Comparison of ENCODE assay signal across 10 mouse cellular contexts in the genomic region with DNA sequence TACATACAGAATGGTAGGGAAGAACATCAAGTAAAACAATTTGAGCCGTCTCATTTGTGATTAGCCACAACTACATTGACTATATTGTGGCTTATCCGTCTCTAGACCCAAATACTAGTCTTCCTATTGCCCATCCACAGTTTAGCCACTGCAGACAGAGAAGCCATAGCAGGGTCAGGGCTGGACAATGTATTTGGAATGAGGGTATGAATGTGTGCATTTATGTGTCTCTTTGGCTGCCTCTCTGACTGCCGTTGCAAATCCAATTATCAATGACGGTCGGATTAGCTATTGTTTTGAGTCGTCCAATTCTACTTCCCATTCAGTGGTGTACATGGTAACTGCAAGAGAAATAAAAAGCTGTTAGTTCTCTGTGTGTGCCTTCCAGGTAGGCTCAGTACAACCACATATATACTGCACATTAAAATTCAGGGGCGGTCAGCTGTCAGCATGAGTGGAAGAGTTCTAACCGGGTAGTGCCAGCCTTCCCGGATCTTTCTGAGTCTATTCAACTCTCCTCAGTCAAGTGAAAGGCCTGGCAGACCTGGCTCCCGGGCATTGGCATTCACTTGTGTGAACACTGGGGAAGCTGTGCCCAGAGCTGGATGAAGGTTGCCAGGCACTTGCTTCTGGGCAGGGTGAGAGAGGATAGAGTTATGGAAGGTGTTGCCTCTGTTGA. TPM values are rescaled to one million over a fixed set of nuclear protein-coding genes. Genes with fewer than 3 reads are reported as not detected.
DNase-seq lines count a peak whose midpoint lies in the region; ATAC-seq and TF ChIP-seq lines count a peak whose summit lies in the region.
"Had no signal": no experiment of that assay in that cellular context is flagged by ENCODE, and none has a peak within 500 bp of the region (broad histone marks: within the 10 kb centered on the region; RNA-seq: fewer than 3 reads in every experiment).

No protein-coding gene starts in this region.

- intact Hi-C loops in left cerebral cortex, postnatal 10 days (cut with DNase I) = no loop called here
- intact Hi-C loops in left cerebral cortex, postnatal 36 days (cut with DNase I) = no loop called here
- intact Hi-C loops in heart, postnatal 14 days (cut with DNase I) = no loop called here

- DNase-seq in left cerebral cortex, postnatal 10 days (ENCODE audit: extremely low spot score in 1 of 2, low spot score in 2 of 2) = peak; percentile 43 to 55
- DNase-seq in left cerebral cortex, postnatal 36 days (ENCODE audit: low spot score in 2 of 2) = no peak
- DNase-seq in cerebellum, postnatal 10 days = peak; percentile 72 to 78
- peak; percentile 34 to 67 for DNase-seq in heart, postnatal 14 days
- DNase-seq in right cerebral cortex, postnatal 10 days (ENCODE audit: low spot score in 2 of 2) = peak; percentile 83 to 85
- DNase-seq in lung, adult 2 months = no peak
- DNase-seq: kidney, adult 18-20 months had no signal

- H3K36me3 ChIP-seq in kidney, embryonic 15.5 days = no peaks in the 10 kb centered on the region

- H3K9ac ChIP-seq in kidney, embryonic 15.5 days = no peak overlapping the region
- H3K9ac ChIP-seq: liver, embryonic 14.5 days had no signal

- H3K4me2 ChIP-seq in kidney, embryonic 15.5 days = no peak overlapping the region

- no peak for TF ChIP-seq CTCF in lung, adult 2 months (IDR thresholded peaks at IDR 0.05; ENCODE audit: insufficient read depth, low read length)

- H3K4me1 ChIP-seq in kidney, embryonic 15.5 days = no peaks in the 10 kb centered on the region
- H3K4me1 ChIP-seq in lung, adult 2 months (ENCODE audit: control insufficient read depth, insufficient read depth, low read length) = no peaks in the 10 kb centered on the region

- no peaks in the 10 kb centered on the region for H3K27me3 ChIP-seq in kidney, embryonic 15.5 days

- no peak for TF ChIP-seq POLR2A in lung, adult 2 months (IDR thresholded peaks at IDR 0.05; ENCODE audit: borderline replicate concordance, extremely low read depth, low read depth, low read length)

- H3K9me3 ChIP-seq in kidney, embryonic 15.5 days (replicated peaks) = no peaks in the 10 kb centered on the region

- no peak overlapping the region for H3K27ac ChIP-seq in kidney, embryonic 15.5 days
- H3K27ac ChIP-seq: liver, embryonic 14.5 days had no signal

- ATAC-seq in kidney, embryonic 15.5 days (replicated peaks; ENCODE audit: low FRiP score) = no peak

- 91% methylated on average over 10 of the region's 10 CpGs for WGBS in kidney, embryonic 15.5 days
- WGBS in lung, adult 2 months = 91% methylated on average over 10 of the region's 10 CpGs

- no peak overlapping the region for H3K4me3 ChIP-seq in kidney, embryonic 15.5 days (replicated peaks)
- H3K4me3 ChIP-seq in lung, adult 2 months (replicated peaks; ENCODE audit: extremely low read depth, low read depth, low read length) = no peak overlapping the region

RNA-seq across cellular contexts. Expression of gene Slc4a4, which starts 59.2 kb away (rescaled TPM):
- 100 to 1,000 TPM; 101 to 106 TPM for total RNA-seq in left cerebral cortex, postnatal 10 days (2021)
- total RNA-seq in left cerebral cortex, postnatal 36 days (2021) = 100 to 1,000 TPM; 100 to 126 TPM
- total RNA-seq in heart, postnatal 14 days (2021) = 10 to 100 TPM; 16.6 to 22.0 TPM
- polyA plus RNA-seq in kidney, embryonic 15.5 days (2015; fragmentation: Nextera tagmentation; extraction: Ambion mirVana) = 8.1 and 8.4 TPM in 2 replicates
- polyA plus RNA-seq in lung, adult 2 months (2012; rRNA removed) = 2.7 and 4.8 TPM in 2 replicates
- total RNA-seq: MEL had no signal

Comparison
In these comparisons a context has a peak if more than half of its experiments do, and no peak if none do; other contexts are left out.
1. DNase-seq: peak in left cerebral cortex, postnatal 10 days (2 of 2), cerebellum, postnatal 10 days (2 of 2), heart, postnatal 14 days (2 of 2) and right cerebral cortex, postnatal 10 days (2 of 2); none in left cerebral cortex, postnatal 36 days (0 of 2) and lung, adult 2 months (single experiment).
2. RNA of gene Slc4a4, which starts 59.2 kb away (total RNA-seq): 100 to 126 TPM in left cerebral cortex, postnatal 36 days and 101 to 106 TPM in left cerebral cortex, postnatal 10 days; 16.6 to 22.0 TPM in heart, postnatal 14 days; every median in the first group is over 4 times any median in the second.